Mouse (Mus musculus) hindbrain, embryonic 15.5 days (tissue): ENCODE data around the gene Atr. TPM values are rescaled to one million over a fixed set of nuclear protein-coding genes. Genes with fewer than 3 reads are reported as not detected.

Experiments used
- ATAC-seq: fragments of 200-750 bp; cut with Nextera tagmentation; 2 replicates; pipeline ENCODE4 v1.8.0; 2017; ENCODE audit warnings: low read depth, moderate number of reproducible peaks, moderate TSS enrichment; ENCODE audit not compliant: low FRiP score
- H3K27ac ChIP-seq: fragments of 300-500 bp; sonication (generic); replicated peaks from 2 replicates; pipeline ENCODE4 v1.5.1; 2015; ENCODE audit warnings: mild to moderate bottlenecking, inconsistent platforms
- H3K27me3 ChIP-seq: fragments of 300-500 bp; sonication (generic); 2 replicates; pipeline ENCODE4 v1.6.1; 2015; ENCODE audit warnings: control low read depth, inconsistent platforms
- H3K36me3 ChIP-seq: fragments of 300-500 bp; sonication (generic); 2 replicates; pipeline ENCODE4 v1.6.1; 2015; ENCODE audit warnings: control low read depth, inconsistent platforms
- H3K4me1 ChIP-seq: fragments of 300-500 bp; sonication (generic); replicated peaks from 2 replicates; pipeline ENCODE4 v1.6.1; 2015; ENCODE audit warnings: control low read depth, inconsistent platforms
- H3K4me2 ChIP-seq: fragments of 300-500 bp; sonication (generic); 2 replicates; pipeline ENCODE4 v1.6.1; 2015; ENCODE audit warnings: moderate library complexity, mild to moderate bottlenecking, inconsistent platforms
- H3K4me3 ChIP-seq: fragments of 300-500 bp; sonication (generic); 2 replicates; pipeline ENCODE4 v1.5.1; 2015; ENCODE audit warnings: mild to moderate bottlenecking, inconsistent platforms
- H3K9ac ChIP-seq: fragments of 300-500 bp; sonication (generic); 2 replicates; pipeline ENCODE4 v1.6.1; 2015; ENCODE audit warnings: inconsistent platforms
- H3K9me3 ChIP-seq: fragments of 300-500 bp; sonication (generic); 2 replicates; pipeline ENCODE4 v1.6.1; 2016; ENCODE audit warnings: control low read depth, inconsistent platforms
- WGBS: fragments of 180-500 bp; shearing (Covaris S2); methylation state at CpG from one replicate; pipeline ENCODE4 v1.1.7; 2015; 5-methylcytosine and 5-hydroxymethylcytosine counted together
- polyA plus RNA-seq: library from polyadenylated mRNA; unstranded; fragments of >200 nt; fragmentation: Nextera tagmentation; extraction: Ambion mirVana; gene quantifications from 2 replicates; pipeline ENCODE4 v1.2.1, GENCODE M21; 2015

Gene Atr
- 10.1 and 10.9 TPM in 2 replicates for polyA plus RNA-seq

- Histone ChIP-seq H3K4me3 (peak within 1 kb of the TSS; percentile 75), H3K9ac (peak within 1 kb of the TSS; percentile 64), H3K36me3 (no peaks in the 10 kb centered on the region), H3K27me3 (no peaks in the 10 kb centered on the region), H3K9me3 (no peaks in the 10 kb centered on the region), H3K4me1 (peaks cover 9% of the 10 kb centered on the region; the same call in 1 of the 2 replicates), H3K27ac (peak within 1 kb of the TSS; percentile 76), H3K4me2 (peak within 1 kb of the TSS; percentile 66)
- WGBS, result under 1% methylated on average over 69 of the region's 69 CpGs
- peak; percentile 91 for ATAC-seq
Measured at GRCm38 (mm10) chr9:95857414-95858026, at the start of gene Atr. Gene Atr, plus strand, starts transcription at chr9:95857597.

DNA sequence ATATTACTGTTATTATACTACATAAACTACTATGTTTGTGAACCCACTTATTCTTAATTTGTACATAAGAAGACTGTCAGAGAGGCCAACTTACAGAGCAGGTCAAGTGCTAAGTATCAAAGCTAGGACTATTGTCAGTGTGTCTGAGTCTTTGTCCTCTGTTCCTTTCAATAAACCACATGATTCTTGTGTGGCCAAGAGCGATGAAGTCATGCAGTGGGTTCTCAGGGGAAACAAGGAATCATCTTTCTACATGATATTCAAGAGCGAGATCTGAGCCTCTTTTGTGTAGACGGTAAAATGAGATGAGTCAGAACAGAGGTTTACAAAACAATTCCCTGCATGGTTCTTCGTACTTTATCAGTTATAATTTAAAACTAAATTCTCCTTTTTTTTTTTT lies 47.8 kb upstream of the Atr start:
- H3K4me1 ChIP-seq, result 0 out of 2 replicates have a peak, but pooled peaks cover 7% of the 10 kb centered on the region
- 66% methylated on average over 4 of the region's 4 CpGs for WGBS
- H3K9me3 ChIP-seq, result no peaks in the 10 kb centered on the region
- no peaks in the 10 kb centered on the region for H3K27me3 ChIP-seq
- no peak overlapping the region for H3K27ac ChIP-seq
- no peak overlapping the region for H3K4me3 ChIP-seq
- H3K4me2 ChIP-seq, result no peak overlapping the region
- no peak overlapping the region for H3K9ac ChIP-seq
- no peak for ATAC-seq
- H3K36me3 ChIP-seq, result no peaks in the 10 kb centered on the region

DNA sequence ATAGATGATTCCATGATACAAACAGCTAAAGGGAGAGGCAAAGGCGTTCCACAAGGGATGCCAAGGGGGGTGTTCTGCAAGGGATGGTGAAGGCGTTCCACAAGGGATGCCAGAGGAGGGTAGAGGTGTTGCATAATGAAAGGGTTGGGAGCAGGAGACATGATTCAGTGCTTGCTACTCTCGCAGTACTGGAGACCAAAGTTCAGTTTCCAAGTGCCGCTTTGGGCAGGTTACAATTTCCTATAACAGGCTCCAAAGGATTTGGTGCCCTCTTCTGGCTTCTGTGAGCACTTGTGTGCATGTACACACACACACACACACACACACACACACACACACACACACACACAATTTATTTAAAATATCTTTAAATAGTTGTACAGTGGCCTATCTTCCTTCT lies 45.6 kb upstream of the Atr start:
- ATAC-seq, result no peak
- 96% methylated on average over 4 of the region's 4 CpGs for WGBS
- no peak overlapping the region for H3K4me3 ChIP-seq
- H3K9ac ChIP-seq, result no peak overlapping the region
- no peaks in the 10 kb centered on the region for H3K27me3 ChIP-seq
- H3K9me3 ChIP-seq, result no peaks in the 10 kb centered on the region
- 0 out of 2 replicates have a peak, but pooled peaks cover 7% of the 10 kb centered on the region for H3K4me1 ChIP-seq
- H3K36me3 ChIP-seq, result no peaks in the 10 kb centered on the region
- H3K4me2 ChIP-seq, result no peak overlapping the region
- no peak overlapping the region for H3K27ac ChIP-seq

GRCm38 (mm10) chr9:95813721-95814531 lies 43.5 kb upstream of the Atr start:
- Histone ChIP-seq H3K36me3 (no peaks in the 10 kb centered on the region), H3K27me3 (no peaks in the 10 kb centered on the region), H3K4me2 (0 out of 2 replicates have a peak overlapping the region, but pooled peaks have one; percentile 26), H3K9ac (no peak overlapping the region), H3K4me1 (0 out of 2 replicates have a peak, but pooled peaks cover 7% of the 10 kb centered on the region), H3K4me3 (no peak overlapping the region), H3K9me3 (no peaks in the 10 kb centered on the region), H3K27ac (0 out of 2 replicates have a peak overlapping the region, but pooled peaks have one; percentile 2)
- peak; percentile 66 for ATAC-seq
- 30% methylated on average over 20 of the region's 20 CpGs for WGBS

GRCm38 (mm10) chr9:95815015-95815673 lies 42.3 kb upstream of the Atr start:
- no peaks in the 10 kb centered on the region for H3K36me3 ChIP-seq
- 0 out of 2 replicates have a peak, but pooled peaks cover 7% of the 10 kb centered on the region for H3K4me1 ChIP-seq
- no peak overlapping the region for H3K4me3 ChIP-seq
- H3K9ac ChIP-seq, result no peak overlapping the region
- H3K9me3 ChIP-seq, result no peaks in the 10 kb centered on the region
- H3K27me3 ChIP-seq, result no peaks in the 10 kb centered on the region
- no peak overlapping the region for H3K27ac ChIP-seq
- WGBS, result 75% methylated on average over 11 of the region's 11 CpGs
- no peak overlapping the region for H3K4me2 ChIP-seq
- no peak for ATAC-seq

DNA sequence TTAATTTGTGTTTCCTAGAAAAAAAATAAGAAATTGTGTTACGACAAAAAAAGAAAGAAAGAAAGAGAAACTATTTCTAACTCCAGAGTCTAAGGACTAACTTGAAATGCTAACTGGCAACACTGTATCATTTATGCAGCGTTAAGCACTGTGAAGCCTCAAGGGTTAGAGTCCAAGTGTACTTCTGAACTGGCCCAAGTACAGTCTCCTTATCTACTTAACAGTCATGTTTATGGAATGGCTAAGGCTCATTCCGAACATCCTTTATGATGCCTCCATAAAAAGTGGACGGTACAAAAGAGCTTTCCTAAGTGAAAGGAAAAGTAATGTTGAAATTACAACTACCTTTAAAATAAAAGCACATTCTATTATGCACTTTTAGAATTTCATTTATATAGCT lies 41.7 kb upstream of the Atr start:
- H3K9me3 ChIP-seq, result no peaks in the 10 kb centered on the region
- no peak overlapping the region for H3K4me3 ChIP-seq
- 87% methylated on average over 4 of the region's 4 CpGs for WGBS
- no peaks in the 10 kb centered on the region for H3K36me3 ChIP-seq
- no peak overlapping the region for H3K4me2 ChIP-seq
- H3K27ac ChIP-seq, result no peak overlapping the region
- H3K9ac ChIP-seq, result no peak overlapping the region
- no peak for ATAC-seq
- H3K4me1 ChIP-seq, result 0 out of 2 replicates have a peak, but pooled peaks cover 7% of the 10 kb centered on the region
- no peaks in the 10 kb centered on the region for H3K27me3 ChIP-seq

DNA sequence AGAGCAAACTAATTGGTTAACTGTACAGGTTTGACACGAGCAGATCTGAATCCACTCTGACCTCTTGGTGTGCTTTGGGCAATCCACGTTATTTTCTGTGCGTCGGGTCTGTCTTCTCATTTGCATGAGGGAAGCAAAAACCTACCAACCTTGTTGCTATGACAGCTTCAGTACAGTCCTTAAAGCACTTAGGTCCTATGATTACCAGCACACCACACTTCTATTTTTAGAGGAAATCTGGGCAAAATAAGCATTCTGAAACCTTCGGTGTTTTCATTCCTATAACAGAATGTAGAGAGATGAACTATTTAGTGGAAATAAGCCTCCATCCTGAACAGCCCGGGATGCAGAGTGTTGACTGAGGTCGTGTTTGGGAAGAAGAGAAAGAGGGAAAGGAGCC lies 34.9 kb upstream of the Atr start:
- H3K4me1 ChIP-seq, result no peaks in the 10 kb centered on the region
- H3K36me3 ChIP-seq, result no peaks in the 10 kb centered on the region
- ATAC-seq, result no peak
- no peak overlapping the region for H3K9ac ChIP-seq
- 80% methylated on average over 7 of the region's 7 CpGs for WGBS
- no peaks in the 10 kb centered on the region for H3K27me3 ChIP-seq
- H3K4me2 ChIP-seq, result no peak overlapping the region
- H3K4me3 ChIP-seq, result no peak overlapping the region
- H3K27ac ChIP-seq, result no peak overlapping the region
- H3K9me3 ChIP-seq, result no peaks in the 10 kb centered on the region

DNA sequence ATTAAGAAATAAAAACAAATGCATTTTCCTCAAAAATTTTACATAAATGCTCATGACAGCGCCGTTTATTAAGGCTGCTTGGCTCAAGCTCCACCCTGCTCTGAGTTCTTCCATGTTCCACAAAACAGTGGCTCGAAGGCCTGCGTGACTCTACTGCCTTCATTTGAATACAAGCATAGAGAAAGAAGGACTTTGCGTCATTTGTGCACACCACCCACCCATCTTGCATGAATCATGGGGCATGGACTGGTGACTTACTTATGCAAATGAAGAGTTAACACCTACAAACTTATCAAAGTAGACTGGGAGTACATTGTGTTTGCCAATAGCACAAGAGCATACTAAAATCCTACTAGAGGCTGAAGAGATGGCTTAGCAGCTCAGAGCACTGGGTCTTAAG lies 29.8 kb upstream of the Atr start:
- no peak overlapping the region for H3K9ac ChIP-seq
- ATAC-seq, result no peak
- WGBS, result 95% methylated on average over 5 of the region's 5 CpGs

DNA sequence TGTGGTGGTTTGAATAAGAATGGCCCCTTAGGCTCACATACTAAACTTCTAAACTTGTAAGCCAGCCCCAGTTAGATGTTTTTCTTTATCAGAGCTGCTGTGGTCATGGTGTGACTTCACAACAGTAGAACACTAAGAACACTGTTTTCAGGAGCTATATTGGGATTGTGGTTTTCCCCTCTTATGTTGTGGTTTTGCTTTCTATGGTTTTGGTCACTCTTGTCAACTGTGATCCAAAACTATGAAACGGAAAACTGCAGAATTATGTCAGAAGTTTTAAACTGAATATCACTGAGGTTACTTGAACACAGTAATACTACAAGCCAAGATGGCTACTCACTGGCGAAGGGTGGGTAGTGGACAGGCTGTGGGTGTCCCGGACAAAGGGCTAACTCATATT lies 24.6 kb upstream of the Atr start:
- Histone ChIP-seq H3K4me3 (no peak overlapping the region), H3K4me1 (no peaks in the 10 kb centered on the region), H3K27ac (no peak overlapping the region), H3K9ac (no peak overlapping the region), H3K27me3 (no peaks in the 10 kb centered on the region), H3K4me2 (no peak overlapping the region), H3K9me3 (no peaks in the 10 kb centered on the region), H3K36me3 (no peaks in the 10 kb centered on the region)
- no peak for ATAC-seq
- WGBS, result 94% methylated on average over 3 of the region's 3 CpGs

More for the DNA sequence above, 29.8 kb upstream of the Atr start:
- Histone ChIP-seq H3K27me3 (no peaks in the 10 kb centered on the region), H3K27ac (no peak overlapping the region), H3K4me3 (no peak overlapping the region), H3K4me2 (no peak overlapping the region), H3K36me3 (no peaks in the 10 kb centered on the region), H3K4me1 (no peaks in the 10 kb centered on the region), H3K9me3 (no peaks in the 10 kb centered on the region)

- Histone ChIP-seq H3K9ac (no peak overlapping the region), H3K27ac (no peak overlapping the region), H3K4me2 (no peak overlapping the region), H3K27me3 (no peaks in the 10 kb centered on the region), H3K9me3 (no peaks in the 10 kb centered on the region), H3K4me1 (no peaks in the 10 kb centered on the region), H3K4me3 (no peak overlapping the region), H3K36me3 (no peaks in the 10 kb centered on the region)
- 79% methylated on average over 3 of the region's 3 CpGs for WGBS
- no peak for ATAC-seq
Measured at GRCm38 (mm10) chr9:95834799-95835198, 22.6 kb upstream of the Atr start.

GRCm38 (mm10) chr9:95835741-95836140 lies 21.7 kb upstream of the Atr start:
- no peak overlapping the region for H3K4me3 ChIP-seq
- no peaks in the 10 kb centered on the region for H3K36me3 ChIP-seq
- 95% methylated on average over 10 of the region's 10 CpGs for WGBS
- ATAC-seq, result no peak
- H3K9ac ChIP-seq, result no peak overlapping the region
- no peaks in the 10 kb centered on the region for H3K4me1 ChIP-seq
- H3K27ac ChIP-seq, result no peak overlapping the region
- no peak overlapping the region for H3K4me2 ChIP-seq
- H3K9me3 ChIP-seq, result no peaks in the 10 kb centered on the region
- H3K27me3 ChIP-seq, result no peaks in the 10 kb centered on the region

- WGBS, result 91% methylated on average over 3 of the region's 3 CpGs
- peaks cover 14% of the 10 kb centered on the region for H3K27me3 ChIP-seq
Measured at GRCm38 (mm10) chr9:95839424-95839823, 18.0 kb upstream of the Atr start.

More at GRCm38 (mm10) chr9:95839424-95839823, 18.0 kb upstream of the Atr start:
- Histone ChIP-seq H3K36me3 (no peaks in the 10 kb centered on the region), H3K4me1 (0 out of 2 replicates have a peak, but pooled peaks cover 2% of the 10 kb centered on the region), H3K9ac (no peak overlapping the region), H3K9me3 (no peaks in the 10 kb centered on the region), H3K4me3 (no peak overlapping the region), H3K27ac (no peak overlapping the region), H3K4me2 (no peak overlapping the region)
- no peak for ATAC-seq
